Mouse (Mus musculus) myocyte (in vitro differentiated cells): Measurements from ENCODE around the gene Rhobtb3.

Source experiments
- E2F4 ChIP-seq: IDR thresholded peaks from one replicate; pipeline ENCODE4 v1.6.1; 2011; ENCODE audit warnings: mild to moderate bottlenecking, control low read depth, moderate library complexity; ENCODE audit not compliant: insufficient read depth
- POLR2A ChIP-seq: IDR thresholded peaks from one replicate; pipeline ENCODE4 v1.6.1; 2011; ENCODE audit warnings: low read depth, mild to moderate bottlenecking, control low read depth, moderate library complexity; ENCODE audit not compliant: insufficient read length
- TCF3 ChIP-seq: IDR thresholded peaks from one replicate; pipeline ENCODE4 v1.6.1; 2011; ENCODE audit warnings: low read depth, control low read depth; ENCODE audit not compliant: insufficient read length

GRCm38 (mm10) chr13:75942731-75943130 lies 994 bp downstream of the Rhobtb3 start:
- TF ChIP-seq POLR2A: no peak
- no peak for TF ChIP-seq E2F4
- TF ChIP-seq TCF3: no peak
